Mouse (Mus musculus): Measurements from ENCODE around the gene Draxin. TPM values are rescaled to one million over a fixed set of nuclear protein-coding genes. Genes with fewer than 3 reads are reported as not detected.
A peak's percentile ranks its signal among the peaks of the same experiment; 100 is the strongest.
"Not testable (repeated sequence)": the region's sequence is repeated elsewhere in the genome, so short reads cannot be mapped to it uniquely, and the experiment has no call there.

The Draxin gene
- total and polyA plus RNA-seq, 2 experiments from 2014 or later, result 8.7 to 40.5 TPM

DNA sequence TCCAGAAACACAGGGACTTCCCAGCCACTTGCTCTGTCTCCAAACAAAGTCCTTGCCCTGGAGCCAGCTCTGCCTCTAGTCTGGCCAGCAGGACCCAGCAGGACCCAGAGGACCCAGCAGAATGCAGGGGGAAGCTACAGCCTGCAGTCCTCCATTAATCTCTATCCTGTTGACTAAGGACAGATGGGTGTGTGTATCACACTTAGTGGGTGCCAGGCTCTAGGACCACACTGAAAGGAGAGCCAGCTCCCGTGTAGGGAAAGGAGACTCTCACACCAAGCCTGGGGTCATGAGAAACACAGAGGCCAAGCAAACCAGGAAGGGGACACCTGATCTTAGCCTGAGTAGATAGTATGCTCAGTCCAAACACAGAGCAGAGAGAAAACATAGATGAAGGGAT lies 2.3 kb downstream of the Draxin start:
- no peak for TF ChIP-seq CTCF (IDR thresholded peaks at IDR 0.05; ENCODE audit: low read depth)
- Histone ChIP-seq H3K4me3 (ENCODE audit: low read depth, low read length) (no peak overlapping the region), H3K9me3 (ENCODE audit: low read length) (no peaks in the 10 kb centered on the region), H3K36me3 (ENCODE audit: insufficient read depth) (no peaks in the 10 kb centered on the region), H3K27me3 (ENCODE audit: insufficient read depth, low read length) (no peaks in the 10 kb centered on the region), H3K4me1 (ENCODE audit: insufficient read depth) (peaks cover 19% of the 10 kb centered on the region), H3K4me2 (ENCODE audit: low read depth) (peak overlapping the region; percentile 81), H3K9ac (0 out of 2 replicates have a peak overlapping the region, but pooled peaks have one; percentile 15), H3K27ac (ENCODE audit: low read depth, low read length) (peak overlapping the region; percentile 47; the same call in 1 of the 2 replicates)
- DNase-seq (no peak), ATAC-seq (no peak)
- 43% methylated on average over 1 of the region's 1 CpGs for WGBS

GRCm38 (mm10) chr4:148122694-148123066 lies 7.8 kb downstream of the Draxin start:
- no peaks in the 10 kb centered on the region for H3K27me3 ChIP-seq (ENCODE audit: insufficient read depth, low read length)
- no peak for TF ChIP-seq CTCF (IDR thresholded peaks at IDR 0.05; ENCODE audit: low read depth)
- H3K27ac ChIP-seq (ENCODE audit: low read depth, low read length), result peak overlapping the region; percentile 78
- DNase-seq (no peak), ATAC-seq (no peak)
- peaks cover 20% of the 10 kb centered on the region; the same call in 1 of the 2 replicates for H3K4me1 ChIP-seq (ENCODE audit: insufficient read depth)
- H3K9me3 ChIP-seq (ENCODE audit: low read length), result no peaks in the 10 kb centered on the region
- H3K4me3 ChIP-seq (ENCODE audit: low read depth, low read length), result no peak overlapping the region
- H3K4me2 ChIP-seq (ENCODE audit: low read depth), result no peak overlapping the region
- H3K36me3 ChIP-seq (ENCODE audit: insufficient read depth), result no peaks in the 10 kb centered on the region
- 39% methylated on average over 3 of the region's 3 CpGs for WGBS
- H3K9ac ChIP-seq, result no peak overlapping the region

DNA sequence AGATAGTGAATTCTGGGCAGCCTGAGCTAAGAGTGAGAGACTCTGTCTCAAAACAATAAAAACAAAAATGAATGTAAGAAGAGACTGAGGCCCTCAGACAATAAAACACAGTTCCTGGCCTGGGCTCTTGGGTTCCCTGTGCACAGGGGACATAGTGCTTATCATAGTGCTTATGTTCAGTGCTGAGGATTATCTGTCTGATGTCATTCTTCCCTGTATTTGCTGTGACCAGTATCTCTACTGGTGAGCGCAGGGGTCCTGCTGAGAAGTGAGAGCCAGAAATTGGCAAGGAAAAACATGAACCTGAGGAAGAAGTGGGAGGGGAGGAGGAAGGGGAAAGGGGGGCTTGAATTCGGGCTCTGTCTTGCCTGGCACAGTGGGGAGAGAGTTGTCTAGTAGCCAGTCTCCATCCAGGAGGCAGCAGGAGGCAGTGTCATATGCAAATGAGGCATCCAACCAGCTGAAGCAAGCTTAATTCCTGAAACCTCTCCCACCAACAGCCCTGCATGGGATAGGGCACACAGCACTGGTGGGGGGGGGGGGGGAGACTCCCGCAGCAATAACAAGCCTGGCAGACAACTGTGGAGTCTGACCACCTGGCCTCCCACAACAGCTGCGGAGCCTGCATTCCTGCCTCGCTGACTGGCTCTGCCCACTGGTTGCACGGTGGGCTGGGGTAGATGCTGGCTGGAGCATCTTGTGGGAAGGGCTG lies 8.4 kb downstream of the Draxin start:
- DNase-seq (peak; percentile 59), ATAC-seq (peak; percentile 75)
- H3K27ac ChIP-seq (ENCODE audit: low read depth, low read length), result peak overlapping the region; percentile 78
- H3K4me3 ChIP-seq (ENCODE audit: low read depth, low read length), result no peak overlapping the region
- H3K27me3 ChIP-seq (ENCODE audit: insufficient read depth, low read length), result no peaks in the 10 kb centered on the region
- WGBS, result 3% methylated on average over 5 of the region's 6 CpGs
- H3K36me3 ChIP-seq (ENCODE audit: insufficient read depth), result no peaks in the 10 kb centered on the region
- H3K9ac ChIP-seq, result no peak overlapping the region
- no peak overlapping the region for H3K4me2 ChIP-seq (ENCODE audit: low read depth)
- peaks cover 20% of the 10 kb centered on the region; the same call in 1 of the 2 replicates for H3K4me1 ChIP-seq (ENCODE audit: insufficient read depth)
- H3K9me3 ChIP-seq (ENCODE audit: low read length), result no peaks in the 10 kb centered on the region
- TF ChIP-seq CTCF (IDR thresholded peaks at IDR 0.05; ENCODE audit: low read depth), result no peak

- Histone ChIP-seq H3K27ac (ENCODE audit: low read depth, low read length) (peak overlapping the region; percentile 78), H3K9me3 (ENCODE audit: low read length) (no peaks in the 10 kb centered on the region), H3K27me3 (ENCODE audit: insufficient read depth, low read length) (no peaks in the 10 kb centered on the region), H3K4me1 (ENCODE audit: insufficient read depth) (peaks cover 20% of the 10 kb centered on the region; the same call in 1 of the 2 replicates), H3K36me3 (ENCODE audit: insufficient read depth) (no peaks in the 10 kb centered on the region), H3K4me2 (ENCODE audit: low read depth) (no peak overlapping the region), H3K9ac (no peak overlapping the region), H3K4me3 (ENCODE audit: low read depth, low read length) (no peak overlapping the region)
- 26% methylated on average over 4 of the region's 4 CpGs for WGBS
- peak; percentile 73 for ATAC-seq
- no peak for TF ChIP-seq CTCF (IDR thresholded peaks at IDR 0.05; ENCODE audit: low read depth)
- DNase-seq, result peak; percentile 94
These were observed 9.1 kb downstream of the Draxin start for GRCm38 (mm10) chr4:148121362-148121761.

DNA sequence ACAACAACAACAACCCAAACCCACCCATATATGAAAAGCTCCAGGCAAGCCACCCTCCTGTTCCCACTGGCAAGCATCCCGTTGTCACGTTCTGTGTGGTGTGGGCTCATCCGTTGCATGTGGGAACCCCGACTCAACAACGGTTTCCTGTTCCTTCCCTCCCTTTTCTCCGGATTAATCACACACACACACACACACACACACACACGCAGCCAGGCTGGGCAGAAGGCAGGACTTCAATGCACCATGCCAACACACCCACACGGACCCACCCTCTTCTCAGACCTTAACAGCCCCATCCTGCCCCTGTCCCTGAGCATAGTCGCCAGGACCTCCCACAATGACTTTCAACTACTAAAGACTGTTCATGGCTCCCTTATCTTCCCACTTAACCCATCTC lies 9.9 kb downstream of the Draxin start:
- Histone ChIP-seq H3K9me3 (ENCODE audit: low read length) (no peaks in the 10 kb centered on the region), H3K9ac (no peak overlapping the region), H3K36me3 (ENCODE audit: insufficient read depth) (no peaks in the 10 kb centered on the region), H3K27ac (ENCODE audit: low read depth, low read length) (peak overlapping the region; percentile 78), H3K4me3 (ENCODE audit: low read depth, low read length) (no peak overlapping the region), H3K27me3 (ENCODE audit: insufficient read depth, low read length) (no peaks in the 10 kb centered on the region), H3K4me2 (ENCODE audit: low read depth) (no peak overlapping the region), H3K4me1 (ENCODE audit: insufficient read depth) (peaks cover 20% of the 10 kb centered on the region; the same call in 1 of the 2 replicates)
- ATAC-seq (no peak), DNase-seq (no peak)
- TF ChIP-seq CTCF (IDR thresholded peaks at IDR 0.05; ENCODE audit: low read depth), result no peak
- 44% methylated on average over 9 of the region's 9 CpGs for whole genome bisulfite sequencing

DNA sequence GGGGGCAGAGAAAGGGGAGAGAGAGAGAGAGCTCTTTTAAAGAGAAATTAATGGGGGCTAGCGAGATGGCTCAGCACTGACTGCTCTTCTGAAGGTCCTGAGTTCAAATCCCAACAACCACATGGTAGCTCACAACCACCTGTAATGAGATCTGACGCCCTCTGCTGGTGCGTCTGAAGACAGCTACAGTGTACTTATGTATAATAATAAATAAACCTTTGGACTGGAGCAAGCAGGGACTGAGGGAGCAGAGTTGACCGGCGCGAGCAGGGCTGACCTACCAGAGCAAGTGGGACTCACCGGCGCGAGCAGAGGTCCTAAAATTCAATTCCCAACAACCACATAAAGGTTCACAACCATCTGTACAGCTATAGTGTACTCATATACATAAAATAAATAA lies 10.9 kb downstream of the Draxin start:
- not testable (repeated sequence) for H3K27ac ChIP-seq (ENCODE audit: low read depth, low read length); H3K27me3 ChIP-seq (ENCODE audit: insufficient read depth, low read length); H3K9me3 ChIP-seq (ENCODE audit: low read length); DNase-seq; H3K4me2 ChIP-seq (ENCODE audit: low read depth); H3K9ac ChIP-seq; ATAC-seq; H3K4me3 ChIP-seq (ENCODE audit: low read depth, low read length); H3K36me3 ChIP-seq (ENCODE audit: insufficient read depth)
- 89% methylated on average over 9 of the region's 9 CpGs for WGBS
- H3K4me1 ChIP-seq (ENCODE audit: insufficient read depth), result peaks cover 26% of the 10 kb centered on the region

DNA sequence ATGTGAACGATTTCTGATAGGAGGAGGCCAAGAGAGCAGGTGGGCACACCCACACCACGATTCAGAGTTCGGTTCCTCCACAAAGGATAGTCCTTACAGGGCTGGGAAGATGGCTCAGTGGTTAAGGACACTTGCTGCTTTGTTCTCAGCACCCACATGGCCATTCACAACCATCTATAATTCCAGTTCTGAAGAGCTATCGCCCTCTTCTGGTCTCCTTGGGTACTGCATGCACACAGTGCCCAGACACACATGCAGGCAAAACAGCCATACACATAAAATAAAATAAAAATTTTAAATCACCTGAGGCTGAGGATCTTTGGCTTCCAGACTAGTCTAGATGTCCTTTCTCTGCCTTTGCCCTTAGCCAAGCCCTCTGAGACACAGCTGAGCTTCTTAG lies 13.1 kb downstream of the Draxin start:
- Histone ChIP-seq H3K36me3 (ENCODE audit: insufficient read depth) (peaks cover 17% of the 10 kb centered on the region; the same call in 1 of the 2 replicates), H3K4me3 (ENCODE audit: low read depth, low read length) (no peak overlapping the region), H3K27me3 (ENCODE audit: insufficient read depth, low read length) (no peaks in the 10 kb centered on the region), H3K4me1 (ENCODE audit: insufficient read depth) (peaks cover 24% of the 10 kb centered on the region), H3K9me3 (ENCODE audit: low read length) (no peaks in the 10 kb centered on the region), H3K9ac (no peak overlapping the region), H3K4me2 (ENCODE audit: low read depth) (no peak overlapping the region), H3K27ac (ENCODE audit: low read depth, low read length) (no peak overlapping the region)
- no peak for DNase-seq
- ATAC-seq, result no peak
- TF ChIP-seq CTCF (IDR thresholded peaks at IDR 0.05; ENCODE audit: low read depth), result peak; percentile 53
- WGBS, result 85% methylated on average over 4 of the region's 4 CpGs
